Mouse (Mus musculus) brain, adult 10 weeks (tissue): ENCODE measurements around the gene Zfp808. TPM values are rescaled to one million over a fixed set of nuclear protein-coding genes. Genes with fewer than 3 reads are reported as not detected.

ENCODE experiments used
- polyA plus RNA-seq: library from polyadenylated mRNA; stranded (reverse); fragments of 350-450 nt; fragmentation: Illumina TruSeq; extraction: RNeasy Lipid Tissue Mini Kit (QIAGEN cat#74804); gene quantifications from one replicate; pipeline ENCODE4 v1.2.3, GENCODE M21; 2015; ENCODE audit warnings: low read depth, low replicate concordance

Zfp808 gene
- polyA plus RNA-seq = 3.1 TPM

DNA sequence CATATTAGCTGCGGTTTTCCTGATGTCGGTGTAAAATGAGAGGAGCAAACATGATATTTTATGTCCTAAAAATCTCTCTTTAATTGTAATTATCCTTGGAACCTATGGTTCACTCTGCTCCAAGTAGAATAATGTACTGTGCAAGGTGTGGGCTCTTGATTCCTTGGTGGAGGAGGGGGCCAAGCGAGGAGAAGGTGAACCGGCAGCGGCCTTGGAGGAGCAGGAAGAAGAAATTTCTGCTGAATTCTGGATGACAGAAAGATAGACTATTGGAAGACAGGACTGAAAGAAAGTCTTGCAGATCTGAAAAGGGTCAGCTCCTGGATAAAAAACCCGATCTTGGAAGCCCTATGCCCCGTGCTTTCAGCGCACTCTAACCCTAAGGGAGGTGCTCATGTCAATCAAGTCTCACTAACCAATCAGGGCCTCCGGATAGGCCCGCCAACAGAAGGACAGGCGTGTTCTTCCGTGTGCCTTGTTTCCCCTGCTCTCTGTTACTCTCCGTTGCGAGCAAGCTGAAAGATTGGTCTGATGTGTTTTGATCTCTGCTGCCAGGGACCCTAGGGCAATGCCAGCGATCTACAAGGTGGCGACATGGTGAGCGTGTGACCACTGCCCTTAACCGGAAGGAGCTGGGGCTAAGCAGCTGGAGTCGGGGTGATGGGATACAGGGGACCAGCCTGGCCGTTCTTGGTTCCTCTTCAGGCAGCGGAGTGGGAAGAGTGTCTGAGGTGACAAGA lies at the start of gene Zfp808:
TSS of gene Zfp808 (plus strand) at position 455 of the 740 bp plus-strand sequence.

